Mouse (Mus musculus) heart, adult 2 months (tissue): Measurements from ENCODE around the gene Jmjd6.

Experiments
- CTCF ChIP-seq: fragments of 200-600 bp; IDR thresholded peaks from 2 replicates; pipeline ENCODE4 v1.8.1; 2022; ENCODE audit warnings: antibody characterized with exemption, mild to moderate bottlenecking, moderate library complexity
- POLR2A ChIP-seq: fragments of 200-500 bp; IDR thresholded peaks from 2 replicates; pipeline ENCODE4 v1.6.1; 2011; ENCODE audit warnings: mild to moderate bottlenecking, low read depth, low read length, control low read depth; ENCODE audit not compliant: insufficient read depth

DNA sequence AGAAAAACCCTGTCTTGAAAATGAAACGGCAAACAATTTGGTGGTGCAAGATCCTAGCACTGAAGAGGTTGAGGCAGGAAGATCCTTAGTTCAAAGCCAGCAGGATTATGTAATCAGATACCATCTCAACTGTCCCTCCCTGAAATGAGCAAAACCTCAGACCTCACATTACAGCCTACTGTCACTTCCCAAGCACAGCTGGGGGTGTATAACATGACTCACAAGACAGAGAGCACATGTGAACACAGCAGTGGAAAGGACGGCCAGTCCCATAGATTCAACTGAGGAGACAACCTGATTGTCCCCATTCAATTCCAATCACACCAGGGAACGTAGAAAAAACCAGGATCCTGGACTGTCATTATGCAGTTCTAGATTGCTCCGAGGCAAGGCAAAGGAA lies 7.0 kb downstream of the Jmjd6 start:
- TF ChIP-seq POLR2A = no peak
- TF ChIP-seq CTCF = no peak
